Mouse (Mus musculus) ZHBTc4 (cell line): ENCODE results near the gene Casq1.
"Not testable (repeated sequence)": the region's sequence is repeated elsewhere in the genome, so short reads cannot be mapped to it uniquely, and the experiment has no call there.

Experiments
- DNase-seq: peaks from one replicate; pipeline ENCODE4 v3.0.0-alpha.2; 2011; ENCODE audit warnings: low read depth, low spot score

Casq1 gene

GRCm38 (mm10) chr1:172219451-172220406, at the start of gene Casq1:
Casq1 (minus strand) TSS chr1:172219868.
- DNase-seq: no peak

- DNase-seq: no peak
These were observed 41.9 kb upstream of the Casq1 start, which contains the start of gene Igsf8 for GRCm38 (mm10) chr1:172261477-172262078. Igsf8 (plus strand) TSS chr1:172261641.

DNA sequence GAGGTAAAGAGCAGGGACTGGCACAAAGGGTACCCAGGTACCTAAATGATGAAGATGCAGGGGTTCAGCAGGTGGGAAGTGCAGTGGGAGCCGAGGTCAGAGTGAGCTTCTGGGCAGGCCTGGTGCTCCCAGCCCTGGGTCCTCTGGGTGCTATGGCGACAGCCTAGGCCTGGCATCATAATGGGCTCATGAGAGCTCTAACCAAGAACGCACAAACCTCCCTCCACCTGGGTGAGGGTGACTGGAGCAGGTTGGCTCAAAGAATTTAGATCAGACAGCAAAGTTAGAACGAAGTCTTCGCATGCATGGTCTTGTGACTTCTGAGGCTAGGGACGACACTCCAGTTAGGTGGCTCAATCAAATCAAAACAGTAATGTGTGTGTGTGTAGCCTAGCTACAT, 38.6 kb upstream of the Casq1 start, which contains the start of gene Atp1a4:
Gene Atp1a4, minus strand, starts transcription at position 101 of the 400 bp plus-strand sequence.
- no peak for DNase-seq

DNA sequence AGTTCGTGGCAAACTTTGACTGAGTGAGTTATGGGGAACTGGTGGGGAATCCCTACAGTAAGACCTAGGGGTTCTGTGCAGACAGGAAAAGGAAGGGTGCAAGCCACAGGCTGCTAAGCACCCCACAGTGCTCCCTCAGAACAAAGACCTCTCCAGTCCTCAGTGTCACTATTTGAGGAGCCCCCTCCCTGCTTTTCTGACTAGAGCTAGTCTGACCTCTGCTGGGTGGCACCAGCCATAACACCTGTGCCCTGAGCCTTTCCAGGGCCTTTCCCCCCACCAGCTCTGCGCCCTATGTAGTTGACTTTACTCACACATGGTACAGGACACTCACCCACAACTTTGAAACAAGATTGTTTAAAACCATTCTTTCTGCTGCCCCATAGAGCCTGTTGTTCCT, 28.0 kb upstream of the Casq1 start:
- peak; percentile 48 for DNase-seq

DNA sequence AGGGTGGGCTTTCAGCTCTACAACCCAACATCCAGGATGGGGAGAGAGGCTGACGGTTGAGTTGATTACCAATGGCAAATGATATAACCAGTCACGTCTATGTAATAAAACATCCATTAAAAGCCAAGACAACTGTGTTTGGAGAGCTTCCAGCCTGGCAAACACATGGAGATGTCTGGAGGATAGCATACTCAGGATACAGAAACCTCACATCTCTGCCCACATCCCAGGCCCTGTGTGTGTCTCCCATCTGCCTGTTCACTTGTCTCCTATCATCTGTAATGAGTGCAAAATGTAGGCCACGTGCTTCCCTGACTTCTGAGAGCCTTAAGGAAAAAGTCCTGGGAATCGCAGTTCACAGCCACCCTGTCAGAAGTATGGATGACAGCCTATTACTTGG, 27.5 kb upstream of the Casq1 start:
- DNase-seq: no peak

DNA sequence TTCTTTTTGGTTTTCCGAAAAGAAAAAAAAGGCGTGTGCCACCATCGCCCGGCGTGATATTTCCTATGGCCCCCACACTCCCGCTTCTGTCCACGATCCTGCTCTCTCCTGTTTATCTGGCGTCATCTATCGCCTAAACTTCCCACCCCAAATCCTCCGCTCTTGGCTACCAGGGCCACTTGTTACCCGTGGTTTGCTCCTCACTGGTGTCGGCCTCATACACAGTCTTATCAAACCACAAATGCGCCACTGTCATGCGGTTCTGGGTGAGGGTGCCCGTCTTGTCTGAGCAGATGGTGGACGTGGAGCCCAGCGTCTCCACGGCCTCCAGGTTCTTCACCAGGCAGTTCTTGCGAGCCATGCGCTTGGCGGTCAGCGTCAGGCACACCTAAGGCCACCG, 25.0 kb upstream of the Casq1 start:
- DNase-seq: not testable (repeated sequence)

DNA sequence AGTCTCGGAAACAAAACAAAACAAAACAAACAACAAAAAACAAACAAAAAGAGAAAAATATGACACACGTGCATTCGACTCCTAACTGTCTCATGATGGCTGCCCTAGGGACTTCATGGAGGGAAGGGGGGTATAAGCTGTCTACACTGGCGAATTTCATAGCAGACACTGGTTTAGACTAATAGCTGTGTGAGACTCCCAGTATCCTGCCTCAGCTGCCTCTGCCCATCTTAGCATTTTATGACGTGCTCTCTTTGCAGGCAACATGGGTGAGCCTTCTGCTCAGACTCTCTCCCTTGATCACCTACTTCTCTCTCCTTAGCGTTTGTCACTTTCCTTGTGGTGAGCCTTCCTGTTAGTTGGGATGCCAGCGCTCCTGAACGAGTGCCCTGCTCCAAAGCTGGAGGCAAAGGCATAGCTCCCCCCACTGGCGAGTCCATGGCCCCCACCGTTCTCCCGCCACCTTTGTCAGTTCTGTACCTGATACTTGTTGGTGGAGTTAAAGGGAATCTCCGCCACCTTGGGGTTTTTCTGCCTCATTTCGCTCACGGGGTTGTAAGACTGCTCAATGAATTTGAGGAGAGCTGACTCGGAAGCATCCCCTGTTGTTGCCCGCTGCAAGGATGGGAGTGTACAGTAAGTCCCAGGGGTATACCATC, 24.0 kb upstream of the Casq1 start:
- peak; percentile 34 for DNase-seq

- DNase-seq: peak; percentile 64
These were observed 22.7 kb upstream of the Casq1 start for GRCm38 (mm10) chr1:172242401-172242800.

- no peak for DNase-seq
These were observed 21.5 kb upstream of the Casq1 start for GRCm38 (mm10) chr1:172240945-172241708.

DNA sequence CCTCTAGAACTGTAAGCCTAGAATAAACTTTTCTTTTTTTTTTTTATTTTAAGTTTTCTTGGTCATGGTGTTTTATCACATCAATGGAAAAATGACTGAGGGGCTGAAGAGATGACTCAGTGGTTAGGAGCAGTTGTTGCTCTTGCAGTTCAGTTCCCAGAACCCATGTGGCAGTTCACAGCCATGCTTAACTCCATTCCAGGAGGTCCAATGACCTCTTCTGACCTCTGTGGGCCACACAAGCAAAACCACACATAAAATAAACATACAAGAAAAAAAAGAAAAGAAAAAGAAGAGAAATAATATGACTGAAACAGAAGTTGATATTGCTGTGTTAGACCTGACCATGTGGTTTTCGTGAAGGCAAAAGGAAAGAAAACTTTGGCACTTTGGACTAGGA, 9.5 kb upstream of the Casq1 start:
- DNase-seq: no peak

GRCm38 (mm10) chr1:172228209-172228608, 8.5 kb upstream of the Casq1 start:
- no peak for DNase-seq

DNA sequence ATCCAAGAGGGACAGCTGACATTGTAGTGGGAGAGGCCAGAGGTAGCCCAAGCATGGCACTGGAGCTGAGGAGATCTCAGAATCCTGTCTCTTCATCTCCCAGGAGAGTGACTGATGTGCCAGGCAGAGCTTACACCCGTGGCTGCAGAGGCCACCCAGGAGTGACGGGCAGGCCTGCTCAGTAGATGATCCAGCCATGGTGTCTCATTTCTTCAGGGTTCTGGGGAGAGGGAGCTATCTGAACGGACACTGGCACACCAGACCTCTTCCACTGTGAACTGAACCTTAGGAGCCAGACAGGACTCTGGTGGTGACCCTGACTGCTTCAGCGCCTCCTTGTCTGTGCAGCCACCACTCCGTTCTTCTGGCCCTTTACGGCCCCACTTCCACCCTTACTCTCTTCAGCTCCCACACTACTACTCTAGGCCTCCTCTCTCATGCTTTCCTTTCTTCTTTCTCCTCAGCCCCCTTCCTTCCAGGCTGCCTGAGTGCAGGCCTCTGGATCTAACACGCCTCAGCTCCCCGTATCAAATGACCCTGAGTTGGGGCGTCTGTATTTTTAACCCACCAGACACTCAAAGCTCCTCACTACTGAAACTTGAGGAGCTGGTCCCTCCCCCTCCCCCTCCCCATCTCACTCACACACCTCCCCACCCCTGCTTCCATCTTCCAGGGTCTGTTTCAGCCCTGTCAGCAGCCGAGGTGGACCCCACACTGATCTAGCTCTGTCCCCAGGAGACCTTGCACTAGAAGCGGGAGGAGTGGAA, 1.8 kb upstream of the Casq1 start:
- DNase-seq: no peak

DNA sequence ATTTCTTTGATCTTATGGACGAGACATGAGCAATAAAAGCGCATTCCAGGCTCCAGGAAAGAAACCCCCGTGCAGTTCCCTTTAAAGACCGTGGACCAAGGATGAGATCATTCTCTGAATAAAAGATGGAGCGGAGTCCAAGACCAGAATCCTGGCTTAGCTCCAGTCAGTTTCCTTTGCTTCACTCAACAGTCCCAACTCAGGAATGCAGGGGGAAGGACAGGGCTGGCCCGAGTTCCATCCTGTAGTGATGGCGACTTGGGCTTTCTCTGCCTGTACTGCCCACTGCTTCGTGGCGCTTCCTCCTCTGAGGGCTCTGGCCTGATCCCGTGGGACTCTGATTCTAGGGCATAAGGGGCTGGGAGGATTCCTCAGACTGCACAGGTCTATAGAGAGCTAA, 746 bp upstream of the Casq1 start:
- DNase-seq: no peak

- DNase-seq: peak; percentile 57
These were observed 1.3 kb downstream of the Casq1 start for GRCm38 (mm10) chr1:172218164-172218910.

DNA sequence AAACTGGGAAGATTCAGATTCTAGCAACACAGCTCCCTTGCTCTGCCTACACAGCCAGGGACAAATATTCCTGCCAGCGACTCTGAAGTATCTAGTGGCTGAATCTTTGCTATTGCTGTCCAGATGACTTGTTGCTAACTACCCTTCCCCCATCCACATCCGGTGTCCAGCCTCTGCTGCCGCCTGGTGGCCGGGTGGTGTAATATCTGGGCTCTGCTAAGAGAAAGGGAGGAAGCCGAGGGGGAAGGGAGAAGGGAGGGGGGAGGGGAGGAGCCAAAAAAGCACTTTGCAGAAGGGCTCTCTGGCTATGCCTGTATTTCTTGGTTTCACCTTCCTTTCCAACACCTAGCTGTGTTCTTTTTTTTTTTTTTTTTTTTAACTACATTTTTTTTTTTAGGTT, 2.5 kb downstream of the Casq1 start:
- DNase-seq: peak; percentile 96

DNA sequence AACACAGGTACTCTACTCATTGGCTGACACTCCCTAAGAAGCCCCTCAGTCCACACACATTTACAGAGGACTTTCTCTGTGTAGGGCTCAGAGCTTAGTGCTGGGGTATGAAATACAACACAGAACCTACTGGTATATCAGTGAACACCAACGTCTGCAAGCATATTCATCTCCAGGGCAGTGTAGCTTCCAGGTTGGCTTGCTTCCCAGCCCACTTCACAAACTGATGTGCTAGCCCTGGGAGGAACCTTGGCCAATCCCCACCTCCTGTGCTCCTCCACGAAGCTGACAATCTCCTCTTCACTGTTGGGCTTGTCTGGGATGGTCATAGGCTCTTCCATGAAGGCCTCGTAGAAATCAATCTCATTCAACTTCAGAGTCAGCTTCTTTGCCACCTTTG, 4.9 kb downstream of the Casq1 start:
- DNase-seq: no peak

DNA sequence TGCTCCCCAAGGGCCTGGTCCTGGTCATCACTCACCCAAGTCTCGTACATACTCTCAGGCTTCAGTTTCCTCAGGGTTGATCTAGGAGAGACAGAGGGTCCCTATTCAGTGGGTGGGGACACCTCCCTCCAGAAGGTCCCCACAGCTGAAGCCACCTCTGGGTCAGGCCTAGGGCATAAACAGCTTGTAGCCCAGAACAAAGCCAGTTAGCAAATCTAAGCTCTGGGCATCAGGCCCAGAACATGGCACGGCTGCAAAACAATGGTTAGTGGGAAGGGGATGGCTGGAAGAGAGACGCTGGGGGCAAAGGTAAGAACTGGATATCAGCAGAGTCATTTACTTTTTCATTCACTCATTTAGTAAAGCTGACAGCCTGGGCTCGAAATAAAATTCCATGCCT, 5.9 kb downstream of the Casq1 start:
- no peak for DNase-seq

GRCm38 (mm10) chr1:172212776-172213175, 6.9 kb downstream of the Casq1 start:
- DNase-seq: peak; percentile 52

DNA sequence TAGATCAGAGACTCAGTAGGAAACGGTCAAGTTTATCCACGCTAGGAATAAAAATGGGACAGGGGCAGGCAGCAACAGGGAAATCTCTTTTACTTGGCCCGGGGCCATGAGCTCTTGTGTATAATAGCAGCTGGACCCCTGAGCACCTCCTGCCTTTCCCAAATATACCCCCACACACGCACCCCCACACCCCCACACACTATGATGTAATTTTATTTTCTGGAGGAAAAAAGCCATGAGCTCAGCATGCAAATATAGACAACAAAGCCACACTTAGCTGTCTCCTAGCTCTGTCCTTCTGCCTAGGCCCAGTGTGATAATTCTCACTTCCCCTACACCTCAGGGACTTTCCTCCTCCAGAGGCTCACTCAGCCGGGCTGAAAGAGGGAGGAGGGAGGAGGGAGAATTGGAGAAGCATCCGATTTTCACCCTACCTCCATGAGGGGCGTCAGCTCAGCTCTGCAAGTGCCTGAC, 12.5 kb downstream of the Casq1 start:
- no peak for DNase-seq
